Mouse (Mus musculus) midbrain, embryonic 11.5 days (tissue): ENCODE results near the gene Mpi. TPM values are rescaled to one million over a fixed set of nuclear protein-coding genes. Genes with fewer than 3 reads are reported as not detected.

Experiments
- ATAC-seq: fragments of 200-750 bp; cut with Nextera tagmentation; 2 replicates; pipeline ENCODE4 v1.8.0; 2017; ENCODE audit warnings: moderate TSS enrichment, moderate library complexity; ENCODE audit not compliant: low FRiP score
- DNase-seq: peaks from one replicate; pipeline ENCODE4 v3.0.0; 2015; ENCODE audit warnings: low spot score; ENCODE audit errors: missing footprints
- H3K27ac ChIP-seq: fragments of 300-500 bp; sonication (generic); 2 replicates; pipeline ENCODE4 v1.5.1; 2014; ENCODE audit warnings: low read depth, low read length
- H3K27me3 ChIP-seq: fragments of 300-500 bp; sonication (generic); 2 replicates; pipeline ENCODE4 v1.6.1; 2014; ENCODE audit warnings: mild to moderate bottlenecking, low read length, moderate library complexity, mixed read lengths; ENCODE audit not compliant: control insufficient read depth, insufficient read depth
- H3K36me3 ChIP-seq: fragments of 300-500 bp; sonication (generic); 2 replicates; pipeline ENCODE4 v1.6.1; 2014; ENCODE audit warnings: mild to moderate bottlenecking, low read length, moderate library complexity, mixed read lengths; ENCODE audit not compliant: control insufficient read depth, insufficient read depth
- H3K4me1 ChIP-seq: fragments of 300-500 bp; sonication (generic); 2 replicates; pipeline ENCODE4 v1.6.1; 2014; ENCODE audit warnings: low read length; ENCODE audit not compliant: control insufficient read depth, insufficient read depth
- H3K4me2 ChIP-seq: fragments of 300-500 bp; sonication (generic); 2 replicates; pipeline ENCODE4 v1.6.1; 2014; ENCODE audit warnings: mild to moderate bottlenecking, moderate library complexity
- H3K4me3 ChIP-seq: fragments of 300-500 bp; sonication (generic); 2 replicates; pipeline ENCODE4 v1.5.1; 2014; ENCODE audit warnings: low read depth, low read length
- H3K9ac ChIP-seq: fragments of 300-500 bp; sonication (generic); 2 replicates; pipeline ENCODE4 v1.6.1; 2014; ENCODE audit warnings: low read length
- H3K9me3 ChIP-seq: fragments of 300-500 bp; sonication (generic); 2 replicates; pipeline ENCODE4 v1.6.1; 2016; ENCODE audit warnings: low read length; ENCODE audit not compliant: control insufficient read depth
- WGBS: fragments of 180-500 bp; shearing (Covaris S2); extraction: QIAGEN DNeasy Blood & Tissue Kit; methylation state at CpG from one replicate; pipeline ENCODE4 v1.1.7; 2014; 5-methylcytosine and 5-hydroxymethylcytosine counted together
- polyA plus RNA-seq: library from polyadenylated mRNA; unstranded; fragments of >200 nt; fragmentation: Nextera tagmentation; extraction: Ambion mirVana; gene quantifications from 2 replicates; pipeline ENCODE4 v1.2.1, GENCODE M21; 2014

Gene Mpi
- polyA plus RNA-seq, 1 experiment from 2014 or later = 49.8 TPM

DNA sequence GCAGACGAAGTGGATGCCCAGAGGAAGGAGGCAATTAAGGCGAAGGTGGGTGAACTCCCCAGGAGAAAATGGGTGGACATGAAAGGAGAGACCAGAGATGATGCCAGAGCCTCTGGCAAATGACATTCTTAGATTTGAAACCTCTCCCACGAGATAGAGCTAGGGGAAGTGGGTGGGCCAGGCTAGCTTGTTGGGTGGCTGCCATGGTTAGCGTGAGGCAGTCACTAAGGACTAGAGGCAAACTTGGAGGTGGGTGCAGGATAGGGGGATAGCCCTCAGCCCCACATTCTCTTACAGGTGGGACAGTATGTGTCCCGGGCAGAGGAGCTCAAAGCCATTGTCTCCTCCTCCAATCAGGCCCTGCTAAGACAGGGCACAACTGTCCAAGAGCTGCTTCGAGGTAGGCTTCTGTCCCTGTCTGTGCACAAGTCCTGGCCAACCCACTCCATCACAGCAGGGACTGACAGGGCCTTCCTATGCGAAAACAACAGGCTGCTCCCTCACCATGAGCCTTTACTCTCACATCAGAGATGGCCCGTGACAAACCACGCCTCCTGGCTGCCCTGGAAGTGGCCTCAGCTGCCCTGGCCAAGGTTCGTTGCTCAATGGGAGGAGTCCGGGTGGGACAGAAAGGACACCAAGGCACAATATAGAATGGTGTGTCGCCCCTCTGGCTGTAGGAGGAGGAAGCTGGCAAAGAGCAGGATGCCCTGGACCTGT is 41.1 kb upstream of the Mpi start:
- Histone ChIP-seq H3K9me3 (no peaks in the 10 kb centered on the region), H3K4me1 (peaks cover 26% of the 10 kb centered on the region), H3K4me2 (no peak overlapping the region), H3K36me3 (no peaks in the 10 kb centered on the region; the same call in 1 of the 2 replicates), H3K4me3 (no peak overlapping the region), H3K27ac (no peak overlapping the region), H3K9ac (0 out of 2 replicates have a peak overlapping the region, but pooled peaks have one; percentile 20), H3K27me3 (no peaks in the 10 kb centered on the region)
- DNase-seq (no peak), ATAC-seq (no peak)
- WGBS = 43% methylated on average over 12 of the region's 12 CpGs

DNA sequence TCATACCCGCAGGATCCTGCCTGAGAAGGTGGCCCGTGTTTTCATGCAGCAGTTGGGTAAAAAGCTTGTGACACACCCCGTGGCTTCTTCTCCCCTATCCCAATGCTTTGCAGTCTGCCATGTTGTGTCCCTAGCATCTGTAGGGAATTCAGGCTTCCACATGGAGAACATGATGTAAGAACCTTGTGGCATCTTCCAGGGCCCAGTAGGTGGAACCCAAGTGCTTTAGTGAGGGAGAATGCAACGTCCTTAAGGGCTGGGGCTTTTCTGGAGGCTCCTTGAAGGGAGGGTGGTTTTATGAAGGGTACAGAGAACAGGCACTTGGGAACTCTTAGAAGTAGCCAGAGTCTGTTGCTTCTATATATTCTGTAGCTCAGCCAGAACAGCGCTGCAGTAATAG is 38.2 kb upstream of the Mpi start:
- no peak for ATAC-seq
- Histone ChIP-seq H3K9me3 (no peaks in the 10 kb centered on the region), H3K36me3 (peaks cover 3% of the 10 kb centered on the region), H3K9ac (no peak overlapping the region), H3K4me1 (peaks cover 11% of the 10 kb centered on the region), H3K27ac (no peak overlapping the region), H3K4me3 (no peak overlapping the region), H3K4me2 (no peak overlapping the region), H3K27me3 (no peaks in the 10 kb centered on the region)
- DNase-seq = no peak
- WGBS = 37% methylated on average over 5 of the region's 5 CpGs

DNA sequence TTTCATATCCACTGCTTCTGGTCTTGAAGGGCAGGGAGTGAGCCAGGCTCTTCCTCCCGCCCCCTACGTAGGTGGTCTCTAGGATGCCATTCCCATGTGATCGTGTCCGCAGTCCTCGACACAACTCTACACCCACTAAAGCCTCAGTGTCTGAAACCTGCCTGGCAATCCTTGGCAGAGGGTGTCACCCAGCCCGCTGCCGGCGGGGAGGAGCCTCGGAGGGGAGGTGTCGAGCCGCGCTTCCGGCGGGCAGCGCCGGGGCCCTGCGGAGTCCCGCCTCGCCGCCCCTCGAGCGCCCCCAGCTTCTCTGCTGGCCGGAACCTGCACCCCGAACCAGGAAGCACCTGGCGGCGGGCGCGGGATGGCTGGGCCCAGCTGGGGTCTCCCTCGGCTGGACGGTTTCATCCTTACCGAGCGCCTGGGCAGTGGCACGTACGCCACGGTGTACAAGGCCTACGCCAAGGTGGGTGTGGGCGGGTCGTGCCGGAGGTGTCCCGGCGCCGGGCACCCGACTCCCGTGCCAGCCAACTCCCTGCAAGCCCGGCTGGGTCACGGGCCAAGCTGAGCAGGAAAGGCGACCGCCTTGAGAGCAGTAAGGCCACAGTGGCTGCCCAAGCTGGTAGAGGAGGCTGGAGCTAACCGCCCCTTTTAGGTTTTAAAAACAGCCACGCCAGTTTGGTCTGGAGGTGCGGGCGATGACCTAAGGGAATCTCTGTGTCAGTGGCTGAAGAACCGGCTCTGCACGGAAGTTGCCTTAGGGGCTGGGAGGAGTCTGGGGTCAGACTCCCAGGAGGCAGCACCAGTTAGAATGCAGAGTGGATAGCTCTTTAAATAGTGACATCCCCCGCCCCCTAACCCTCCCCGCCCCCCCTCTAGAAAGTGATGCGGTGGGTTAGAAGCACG is 36.9 kb upstream of the Mpi start, which contains the start of gene Ulk3:
Ulk3 (plus strand) TSS at position 229 of the 903 bp plus-strand sequence.
- H3K36me3 ChIP-seq = peaks cover 3% of the 10 kb centered on the region
- H3K9ac ChIP-seq = peak within 1 kb of the TSS; percentile 68
- H3K4me1 ChIP-seq = peaks cover 11% of the 10 kb centered on the region
- peak within 1 kb of the TSS; percentile 47; the same call in 1 of the 2 replicates for H3K27ac ChIP-seq
- H3K27me3 ChIP-seq = no peaks in the 10 kb centered on the region
- under 1% methylated on average over 58 of the region's 58 CpGs for WGBS
- peak; percentile 80 for ATAC-seq
- H3K4me2 ChIP-seq = peak within 1 kb of the TSS; percentile 96
- no peaks in the 10 kb centered on the region for H3K9me3 ChIP-seq
- peak; percentile 94 for DNase-seq
- H3K4me3 ChIP-seq = peak within 1 kb of the TSS; percentile 61

DNA sequence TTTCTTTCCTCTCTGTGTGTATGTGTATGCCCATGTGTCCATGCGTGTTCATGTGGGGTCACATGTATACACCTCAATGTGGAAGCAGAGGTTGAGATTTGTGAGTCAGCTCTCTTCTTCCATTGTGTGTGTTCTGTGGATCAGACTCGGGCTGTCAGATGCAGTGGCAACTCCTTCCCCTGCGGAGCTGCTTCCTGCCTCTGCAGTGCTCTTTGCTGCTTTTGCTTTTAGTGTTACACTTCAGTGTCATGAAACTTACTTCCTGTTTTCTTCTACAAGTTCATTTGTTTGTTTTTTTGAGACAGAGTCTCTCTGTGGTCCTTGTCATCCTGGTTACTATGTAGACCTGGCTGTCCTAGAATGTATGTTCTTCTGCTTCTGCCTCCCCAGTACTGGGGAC is 32.4 kb upstream of the Mpi start:
- H3K27me3 ChIP-seq = no peaks in the 10 kb centered on the region
- DNase-seq (no peak), ATAC-seq (no peak)
- peaks cover 16% of the 10 kb centered on the region for H3K36me3 ChIP-seq
- 88% methylated on average over 3 of the region's 3 CpGs for WGBS
- H3K4me1 ChIP-seq = peaks cover 7% of the 10 kb centered on the region
- no peak overlapping the region for H3K4me3 ChIP-seq
- no peaks in the 10 kb centered on the region for H3K9me3 ChIP-seq
- H3K9ac ChIP-seq = no peak overlapping the region
- no peak overlapping the region for H3K27ac ChIP-seq
- no peak overlapping the region for H3K4me2 ChIP-seq

DNA sequence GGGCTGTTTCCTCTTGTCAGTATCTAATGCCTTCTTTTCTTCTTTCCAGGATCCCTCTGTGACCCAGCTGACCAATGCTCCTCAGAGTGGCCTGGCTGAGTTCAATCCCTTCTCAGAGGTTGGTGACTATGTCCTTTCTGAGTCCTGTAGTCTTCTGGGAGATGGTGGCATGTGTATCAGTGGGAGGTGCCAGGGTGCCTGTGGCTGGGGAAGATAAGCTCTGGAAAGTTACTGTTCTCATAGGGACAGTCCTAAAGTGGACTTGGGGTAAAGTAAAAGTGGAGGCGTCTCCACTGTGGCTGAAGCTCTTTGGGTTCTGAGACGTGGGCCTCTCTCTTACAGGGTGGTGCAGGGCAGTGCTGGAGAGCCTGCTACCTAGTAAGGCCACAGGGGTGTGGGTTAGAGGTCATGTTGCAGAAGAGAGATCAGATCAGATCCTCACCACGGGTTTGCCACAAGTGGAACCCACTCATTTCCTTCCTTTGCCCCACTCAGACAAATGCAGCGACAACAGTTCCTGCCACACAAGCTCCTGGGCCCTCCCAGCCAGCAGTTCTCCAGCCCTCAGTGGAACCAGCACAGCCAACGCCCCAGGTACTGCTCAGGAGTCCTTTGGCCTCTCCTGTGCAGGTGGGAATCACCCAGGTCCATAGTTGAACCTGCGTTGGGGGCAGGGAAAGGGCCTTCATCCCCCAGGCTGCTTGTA is 24.7 kb upstream of the Mpi start:
- Histone ChIP-seq H3K27me3 (no peaks in the 10 kb centered on the region), H3K27ac (no peak overlapping the region), H3K36me3 (peaks cover 15% of the 10 kb centered on the region; the same call in 1 of the 2 replicates), H3K9ac (no peak overlapping the region), H3K4me1 (no peaks in the 10 kb centered on the region), H3K9me3 (no peaks in the 10 kb centered on the region), H3K4me3 (no peak overlapping the region), H3K4me2 (no peak overlapping the region)
- 86% methylated on average over 6 of the region's 6 CpGs for WGBS
- DNase-seq = no peak
- no peak for ATAC-seq

DNA sequence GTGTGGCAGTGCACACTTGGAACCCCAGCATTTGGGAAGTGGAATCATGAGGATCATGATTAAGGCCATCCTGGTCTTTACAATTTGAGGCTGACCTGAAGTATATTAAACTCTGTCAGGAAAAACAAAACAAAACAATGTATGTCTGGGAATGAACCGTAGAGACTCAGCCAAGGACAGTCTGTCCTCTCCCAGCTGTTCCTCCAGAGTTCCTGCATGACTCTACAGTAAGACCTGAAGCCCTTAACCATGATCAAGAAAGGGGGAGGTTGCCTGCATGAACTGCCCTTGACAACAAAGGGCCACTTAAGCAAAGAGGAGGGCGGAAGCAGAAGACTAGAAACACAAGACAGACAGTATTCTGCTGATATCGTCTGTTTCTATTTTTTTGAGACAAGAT is 23.0 kb upstream of the Mpi start:
- Histone ChIP-seq H3K4me1 (no peaks in the 10 kb centered on the region), H3K9ac (no peak overlapping the region), H3K36me3 (peaks cover 9% of the 10 kb centered on the region; the same call in 1 of the 2 replicates), H3K9me3 (no peaks in the 10 kb centered on the region), H3K27ac (no peak overlapping the region), H3K27me3 (no peaks in the 10 kb centered on the region), H3K4me3 (no peak overlapping the region), H3K4me2 (no peak overlapping the region)
- 84% methylated on average over 3 of the region's 3 CpGs for WGBS
- no peak for ATAC-seq
- no peak for DNase-seq

DNA sequence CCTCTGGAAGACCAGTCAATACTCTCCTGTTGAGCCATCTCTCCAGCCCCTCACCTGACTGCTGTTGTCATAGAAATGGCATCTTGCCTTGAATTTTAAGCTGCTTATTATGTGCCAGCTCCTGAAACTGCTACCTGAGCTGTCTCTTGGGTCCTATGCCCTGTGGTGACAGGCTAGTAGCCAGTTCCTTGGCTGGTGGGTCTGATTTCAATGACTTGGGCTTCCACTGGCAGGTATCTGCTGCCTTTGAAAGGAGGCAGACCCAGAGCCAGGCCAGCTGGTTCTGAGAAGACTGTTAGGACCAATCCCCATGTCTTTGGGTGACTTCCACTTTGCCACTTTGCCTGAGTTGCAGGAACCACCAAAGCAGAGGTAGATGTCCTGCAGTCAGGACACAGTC is 21.8 kb upstream of the Mpi start:
- ATAC-seq (no peak), DNase-seq (no peak)
- peaks cover 10% of the 10 kb centered on the region; the same call in 1 of the 2 replicates for H3K36me3 ChIP-seq

DNA sequence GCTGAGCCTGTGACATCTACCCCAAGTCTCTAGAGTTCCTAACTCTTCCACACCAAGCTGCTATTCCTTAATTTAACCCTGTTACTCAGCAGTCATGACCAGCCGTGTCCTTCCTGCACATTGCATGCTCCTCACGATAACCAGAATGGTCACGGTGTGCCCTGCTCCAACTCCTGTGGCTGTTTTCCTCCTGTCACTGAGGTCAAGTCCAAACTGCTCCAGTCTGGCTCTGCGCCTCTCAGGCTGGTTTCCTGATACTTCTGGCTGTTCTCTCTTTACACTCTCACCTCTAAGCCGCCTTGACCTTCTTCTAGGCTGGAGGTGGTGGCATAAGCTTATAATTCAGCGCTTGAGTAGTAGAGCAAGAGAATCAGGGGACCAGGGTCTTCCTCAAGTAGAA is 15.9 kb upstream of the Mpi start:
- no peak overlapping the region for H3K9ac ChIP-seq
- ATAC-seq = no peak
- H3K27ac ChIP-seq = no peak overlapping the region
- no peaks in the 10 kb centered on the region for H3K27me3 ChIP-seq
- H3K4me1 ChIP-seq = no peaks in the 10 kb centered on the region
- no peaks in the 10 kb centered on the region for H3K9me3 ChIP-seq
- H3K4me2 ChIP-seq = no peak overlapping the region
- no peak for DNase-seq
- peaks cover 8% of the 10 kb centered on the region; the same call in 1 of the 2 replicates for H3K36me3 ChIP-seq
- WGBS = 94% methylated on average over 6 of the region's 6 CpGs
- no peak overlapping the region for H3K4me3 ChIP-seq

More for the DNA sequence above, 21.8 kb upstream of the Mpi start:
- H3K27ac ChIP-seq = no peak overlapping the region
- no peaks in the 10 kb centered on the region for H3K27me3 ChIP-seq
- H3K9me3 ChIP-seq = no peaks in the 10 kb centered on the region
- H3K4me1 ChIP-seq = no peaks in the 10 kb centered on the region
- H3K4me2 ChIP-seq = no peak overlapping the region
- no peak overlapping the region for H3K9ac ChIP-seq
- H3K4me3 ChIP-seq = no peak overlapping the region
